Mouse (Mus musculus) layer of hippocampus, postnatal 10 days (tissue): ENCODE measurements at regions not wholly inside any gene's neighbourhood (a gene's known extent, or its start where the extent isn't known, plus 50 kb on each side); places are given as distances from the start of the nearest gene placed in this dataset.
A peak's percentile ranks its signal among the peaks of the same experiment; 100 is the strongest.

ENCODE experiments used
- DNase-seq, 2 experiments: peaks; one replicate each; pipeline ENCODE4 v3.0.0; 2021; ENCODE audit warnings: low spot score in 2 of 2

DNA sequence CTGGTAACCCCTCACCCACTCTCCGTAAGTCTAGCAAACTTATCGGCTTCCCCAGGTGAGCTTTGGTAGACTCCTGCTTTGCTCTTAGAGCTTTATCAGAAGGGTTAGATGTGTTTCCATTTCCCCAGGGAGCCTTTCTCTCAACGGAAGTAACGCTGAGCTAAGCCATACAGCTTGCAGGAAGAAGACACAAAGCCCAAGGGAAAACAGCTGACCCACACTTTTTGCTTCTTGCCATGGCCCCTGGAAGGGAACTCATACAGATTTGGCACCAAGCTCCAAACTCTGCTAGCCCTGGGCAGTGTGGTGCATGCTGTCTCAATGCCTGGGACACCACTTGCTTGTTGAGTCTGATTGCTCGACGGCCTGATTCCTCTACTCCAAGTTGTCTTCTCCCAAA is 242.6 kb downstream of the Sipa1l2 start:
- no peak for DNase-seq

- no peak for DNase-seq
These were observed 243.9 kb downstream of the Sipa1l2 start for GRCm38 (mm10) chr8:125325736-125326135.

GRCm38 (mm10) chr8:125322561-125322960 is 247.0 kb downstream of the Sipa1l2 start:
- no peak for DNase-seq

DNA sequence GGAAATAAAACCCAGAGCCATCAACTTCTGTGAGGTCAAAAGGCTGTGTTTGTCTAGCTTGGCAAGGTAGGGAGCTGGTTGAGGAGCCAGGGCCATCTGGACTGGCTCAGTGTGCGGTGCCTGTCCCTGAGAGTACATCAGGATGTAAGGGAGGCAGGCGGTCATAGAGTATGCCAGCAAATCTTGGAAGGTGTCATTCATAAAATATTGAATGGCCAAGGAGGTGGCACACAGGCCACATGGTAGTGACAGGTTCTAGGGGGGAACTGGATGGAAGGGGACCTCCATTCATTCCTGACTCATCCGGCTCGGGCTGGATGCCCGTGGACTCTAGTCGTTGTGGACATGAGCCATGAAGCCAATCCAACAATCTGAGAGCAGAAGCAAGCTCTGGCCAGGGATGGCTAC is 252.0 kb downstream of the Sipa1l2 start:
- DNase-seq: peak in 1 of 2 experiments; percentile 46

GRCm38 (mm10) chr8:125315736-125316135 is 253.9 kb downstream of the Sipa1l2 start:
- DNase-seq: no peak

GRCm38 (mm10) chr8:125314996-125315395 is 254.6 kb downstream of the Sipa1l2 start:
- no peak for DNase-seq

- no peak for DNase-seq
These were observed 255.2 kb downstream of the Sipa1l2 start for GRCm38 (mm10) chr8:125314221-125314984.

- DNase-seq: no peak
These were observed 257.4 kb downstream of the Disc1 start for GRCm38 (mm10) chr8:125311228-125312053.
